Mouse (Mus musculus) urinary bladder, postnatal 25 days (tissue): Measurements from ENCODE around the gene Evx2.

Source experiments
- DNase-seq: peaks from one replicate; pipeline ENCODE4 v3.0.0; 2022; ENCODE audit warnings: low spot score

Evx2 gene

GRCm38 (mm10) chr2:74695383-74695782 is 36.0 kb upstream of the Evx2 start:
- no peak for DNase-seq

- no peak for DNase-seq
These were observed 34.7 kb upstream of the Evx2 start for GRCm38 (mm10) chr2:74694066-74694465.

DNA sequence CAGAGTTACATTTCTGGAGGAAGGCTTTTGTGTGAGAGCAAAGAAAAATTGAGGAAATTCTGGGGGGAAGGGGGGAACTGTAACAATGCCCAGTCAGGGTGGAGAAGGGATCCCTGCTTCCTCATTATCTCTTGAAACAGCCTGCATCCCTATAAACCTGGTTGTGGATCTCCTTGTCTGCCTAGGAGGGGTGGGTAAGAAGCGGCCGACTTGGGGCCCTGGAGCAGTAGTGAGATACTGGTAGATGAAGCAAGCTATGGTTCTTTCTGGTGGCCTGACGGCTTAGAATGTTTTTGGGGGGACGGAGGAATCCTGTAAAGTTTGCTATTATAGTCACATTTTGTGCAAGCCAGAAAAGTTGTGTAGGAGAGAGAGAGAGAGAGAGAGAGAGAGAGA is 34.1 kb upstream of the Evx2 start:
- DNase-seq: no peak

GRCm38 (mm10) chr2:74692808-74693431 is 33.6 kb upstream of the Evx2 start:
- DNase-seq: no peak

GRCm38 (mm10) chr2:74691995-74692807 is 32.8 kb upstream of the Evx2 start:
- no peak for DNase-seq

DNA sequence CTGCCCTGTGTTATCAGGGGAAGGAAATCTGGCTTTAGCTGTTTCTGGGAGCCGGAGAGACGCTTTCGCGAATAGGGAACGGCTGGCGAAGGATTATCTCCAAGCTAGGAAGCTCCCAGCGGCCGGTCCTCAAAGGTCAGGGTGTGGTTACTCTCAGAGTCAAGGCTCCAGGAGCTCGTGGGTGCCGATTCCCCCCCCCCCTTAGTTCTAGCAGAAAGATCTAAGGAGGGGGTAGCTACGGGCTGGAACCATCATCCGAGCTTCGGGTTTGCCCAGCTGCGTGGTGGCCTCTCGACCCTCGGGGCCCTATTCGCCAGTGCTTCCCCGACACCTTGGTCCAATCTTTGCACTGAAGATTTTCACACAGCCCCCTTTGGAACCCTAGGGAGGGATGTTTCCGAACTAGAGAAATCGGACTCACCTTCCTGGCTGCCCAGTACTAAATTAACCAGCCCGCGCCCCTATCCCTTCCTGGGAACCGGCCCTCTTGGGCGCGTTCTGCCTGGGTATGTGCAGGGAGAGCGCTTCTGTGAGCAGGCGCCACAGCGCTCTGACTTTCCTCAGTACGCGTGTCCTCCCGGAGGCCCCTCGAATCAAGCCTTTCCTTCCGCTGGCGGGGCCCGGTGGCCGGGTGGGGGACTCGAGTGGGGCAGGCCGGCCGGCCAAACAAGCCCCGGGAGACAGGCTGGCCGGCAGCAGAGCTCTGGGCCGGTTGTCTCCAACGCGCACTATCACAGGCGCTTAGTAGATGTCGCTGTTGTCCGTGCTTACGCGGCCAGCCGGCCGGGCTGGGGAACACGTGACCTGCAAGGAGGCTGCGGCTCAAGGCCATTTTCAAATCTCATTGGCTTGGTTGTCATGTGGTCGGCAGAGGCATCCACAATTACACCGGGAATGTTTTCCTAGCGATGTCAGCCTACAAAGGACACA is 31.9 kb upstream of the Evx2 start, which contains the start of gene Hoxd10:
TSS of gene Hoxd10 (plus strand) at position 903 of the 930 bp plus-strand sequence.
- peak; percentile 65 for DNase-seq

DNA sequence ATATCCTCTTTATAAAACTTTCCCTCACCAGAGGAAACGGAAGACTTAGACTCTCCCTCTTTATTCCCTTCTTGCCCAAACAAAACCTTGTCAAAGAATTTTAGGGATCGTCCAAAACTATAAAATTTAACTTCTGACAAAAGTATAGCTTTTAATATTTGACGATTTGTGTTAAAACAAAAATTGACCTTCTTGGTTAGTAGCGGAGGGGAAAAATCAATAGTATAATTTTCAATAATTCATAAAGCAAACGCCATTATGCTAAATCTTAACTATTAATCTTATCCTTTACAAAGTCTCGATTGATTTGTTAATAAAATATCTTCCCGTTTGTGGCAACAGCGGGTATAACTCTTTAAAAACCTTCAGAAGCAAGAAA is 31.0 kb upstream of the Evx2 start:
- DNase-seq: no peak

- DNase-seq: no peak
These were observed 30.4 kb upstream of the Evx2 start for GRCm38 (mm10) chr2:74689574-74690337.

GRCm38 (mm10) chr2:74688795-74689573 is 29.6 kb upstream of the Evx2 start:
- no peak for DNase-seq

DNA sequence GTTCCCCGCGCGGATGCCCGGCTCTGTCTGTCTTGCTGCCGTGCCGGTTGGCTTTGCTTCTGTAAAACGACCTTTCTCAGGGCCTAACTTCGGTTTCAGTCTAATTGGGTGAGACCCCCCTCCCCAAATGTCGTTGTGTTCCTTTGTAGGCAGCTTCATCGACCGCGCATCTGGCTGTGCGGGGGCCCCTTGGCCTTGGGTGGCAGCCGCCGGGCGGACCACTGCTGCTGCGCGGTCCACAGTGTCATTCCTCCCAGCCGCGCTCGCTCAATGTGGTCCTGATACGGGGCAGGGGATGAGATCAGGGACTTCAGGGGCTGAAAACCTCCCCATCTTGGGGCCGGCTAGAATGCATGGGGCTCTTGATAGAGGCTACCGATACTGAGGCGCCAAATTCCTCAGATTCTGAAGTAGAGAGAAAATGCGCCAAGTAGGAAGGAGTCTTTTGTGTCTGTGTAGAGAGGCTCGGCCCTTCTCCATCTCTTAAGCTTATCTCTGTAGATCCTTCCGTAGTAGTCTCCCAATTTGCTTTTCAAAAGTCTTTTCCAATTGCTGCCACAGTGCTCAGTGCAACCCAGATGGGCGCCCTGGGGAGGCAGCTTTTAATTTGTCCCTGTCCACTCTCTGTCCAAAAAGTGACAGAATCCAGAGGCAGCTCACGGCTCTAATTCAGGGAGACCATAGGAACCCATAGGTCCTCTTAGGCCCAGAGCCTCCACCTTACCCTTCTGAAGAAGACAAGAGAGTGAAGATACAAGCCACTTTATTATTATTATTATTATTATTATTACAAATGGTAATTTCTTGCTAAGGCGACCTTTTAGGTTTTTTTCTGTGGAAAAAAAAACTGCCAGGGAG is 28.6 kb upstream of the Evx2 start:
- DNase-seq: no peak

GRCm38 (mm10) chr2:74686988-74687697 is 27.8 kb upstream of the Evx2 start:
- DNase-seq: no peak

DNA sequence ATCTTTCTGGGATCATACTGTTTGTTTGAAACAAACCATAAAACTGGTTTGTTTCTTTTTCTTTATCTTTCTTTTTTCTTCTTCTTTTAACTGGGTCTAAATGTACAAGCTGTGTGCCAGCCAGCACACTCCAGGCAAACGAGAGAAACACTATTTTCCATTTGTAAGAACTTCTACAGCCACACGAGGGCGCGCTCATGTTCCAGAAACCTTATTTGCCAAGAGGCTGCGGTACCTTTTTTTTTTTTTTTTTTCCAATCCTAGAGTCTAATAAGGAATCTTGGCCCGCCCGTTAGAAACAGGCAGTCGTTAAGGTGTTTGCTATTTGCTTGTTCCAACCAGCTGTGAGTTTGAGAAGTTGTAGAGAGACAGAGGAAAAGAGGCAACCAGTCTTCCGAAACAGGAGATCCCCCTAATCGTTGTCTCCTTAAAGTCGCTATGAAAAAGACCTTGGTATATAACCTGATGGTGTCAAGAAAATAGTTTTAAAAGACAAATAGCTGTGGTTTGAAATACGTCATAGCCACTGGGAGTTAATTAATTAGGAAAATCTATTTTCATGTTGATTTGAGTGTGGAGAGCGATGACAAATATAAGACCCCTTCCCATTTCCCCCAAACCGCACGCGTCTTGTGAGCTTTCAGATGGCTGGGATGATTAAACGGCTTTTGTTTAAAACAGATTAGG is 27.1 kb upstream of the Evx2 start:
- DNase-seq: peak; percentile 57

GRCm38 (mm10) chr2:74685059-74685603 is 25.8 kb upstream of the Evx2 start:
- DNase-seq: no peak

DNA sequence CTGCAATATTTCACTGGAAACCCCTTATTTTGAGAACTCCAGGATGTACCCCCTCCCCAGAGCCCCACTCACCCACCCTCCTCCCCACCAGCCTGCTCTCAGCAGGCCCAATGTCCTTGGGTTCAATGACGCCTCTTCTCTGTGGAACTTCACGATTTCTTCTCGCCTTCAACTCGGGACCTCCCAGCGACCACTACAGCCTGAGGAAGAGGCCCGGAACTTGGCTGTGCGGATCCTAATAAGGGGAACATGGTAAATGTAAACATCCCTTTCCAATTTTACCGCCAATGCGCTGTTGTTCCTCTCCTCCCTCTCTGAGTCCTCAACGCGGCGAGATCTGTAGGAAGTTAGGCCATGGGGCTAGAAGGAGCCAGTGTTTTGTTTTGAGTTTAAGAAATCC is 24.7 kb upstream of the Evx2 start:
- no peak for DNase-seq

- DNase-seq: no peak
These were observed 24.2 kb upstream of the Evx2 start for GRCm38 (mm10) chr2:74683471-74683951.

- DNase-seq: no peak
These were observed 23.4 kb upstream of the Evx2 start for GRCm38 (mm10) chr2:74682796-74683195.

DNA sequence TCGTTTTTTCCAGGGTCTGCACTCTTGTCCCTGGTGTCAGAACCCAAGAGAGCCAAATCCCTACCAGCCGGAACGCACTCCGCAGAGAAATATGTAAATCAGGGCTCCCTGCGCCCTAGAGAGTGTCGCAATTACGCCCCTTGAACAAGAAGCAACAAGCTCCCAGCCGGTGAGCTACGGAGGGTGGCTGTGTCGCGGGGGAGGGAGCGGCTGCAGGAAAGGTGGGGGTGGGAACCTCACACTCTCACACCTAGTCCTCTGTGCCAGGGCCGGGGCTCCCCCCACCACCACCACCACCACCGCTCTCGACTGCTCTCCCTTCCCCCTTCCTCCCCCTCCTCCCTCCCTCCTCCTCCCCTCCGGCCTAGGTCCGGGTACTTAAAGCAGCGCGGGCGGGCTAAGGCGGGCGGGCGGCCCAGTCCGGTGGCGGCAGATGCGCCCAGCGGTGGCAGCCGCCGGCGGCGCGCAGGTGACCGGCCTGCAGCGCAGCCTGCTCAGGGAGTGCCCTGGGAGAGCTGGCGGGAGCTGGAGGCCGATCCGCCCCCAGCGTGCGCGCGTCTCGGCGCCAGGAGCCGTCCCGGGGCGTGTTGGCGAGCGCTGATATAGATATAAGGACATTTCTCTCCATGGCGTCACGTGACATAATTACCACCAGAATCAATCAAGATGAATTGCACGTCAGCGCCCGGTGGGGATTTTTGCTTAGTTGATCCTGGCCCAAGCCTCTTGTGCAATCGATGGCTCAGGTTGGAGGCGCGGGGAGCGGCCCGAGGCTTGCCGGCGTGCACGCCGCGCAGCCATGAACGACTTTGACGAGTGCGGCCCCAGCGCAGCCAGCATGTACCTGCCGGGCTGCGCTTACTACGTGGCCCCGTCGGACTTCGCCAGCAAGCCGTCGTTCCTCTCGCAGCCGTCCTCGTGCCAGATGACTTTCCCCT is 22.5 kb upstream of the Evx2 start:
- peak; percentile 35 for DNase-seq
